Mouse (Mus musculus) neural tube, embryonic 11.5 days (tissue): ENCODE data around the gene Il34. TPM values are rescaled to one million over a fixed set of nuclear protein-coding genes. Genes with fewer than 3 reads are reported as not detected.

Experiments used
- ATAC-seq: fragments of 200-750 bp; cut with Nextera tagmentation; 2 replicates; pipeline ENCODE4 v1.8.0; 2017; ENCODE audit warnings: moderate number of reproducible peaks, mild to moderate bottlenecking, moderate TSS enrichment, moderate library complexity; ENCODE audit not compliant: insufficient read depth, low FRiP score, low TSS enrichment
- DNase-seq: peaks from one replicate; pipeline ENCODE4 v3.0.0-alpha.2; 2015; ENCODE audit warnings: low spot score
- H3K27ac ChIP-seq: fragments of 300-500 bp; sonication (generic); 2 replicates; pipeline ENCODE4 v1.5.1; 2014; ENCODE audit warnings: low read depth, mild to moderate bottlenecking, low read length
- H3K27me3 ChIP-seq: fragments of 300-500 bp; sonication (generic); 2 replicates; pipeline ENCODE4 v1.6.1; 2014; ENCODE audit warnings: mild to moderate bottlenecking, low read length, mixed read lengths; ENCODE audit not compliant: control insufficient read depth, insufficient read depth
- H3K36me3 ChIP-seq: fragments of 300-500 bp; sonication (generic); 2 replicates; pipeline ENCODE4 v1.6.1; 2014; ENCODE audit warnings: mild to moderate bottlenecking, low read length, moderate library complexity, mixed read lengths; ENCODE audit not compliant: control insufficient read depth, insufficient read depth
- H3K4me1 ChIP-seq: fragments of 300-500 bp; sonication (generic); 2 replicates; pipeline ENCODE4 v1.6.1; 2014; ENCODE audit warnings: low read length, mixed read lengths; ENCODE audit not compliant: control insufficient read depth, insufficient read depth
- H3K4me2 ChIP-seq: fragments of 300-500 bp; sonication (generic); 2 replicates; pipeline ENCODE4 v1.6.1; 2014; ENCODE audit warnings: low read depth, mild to moderate bottlenecking, moderate library complexity
- H3K4me3 ChIP-seq: fragments of 300-500 bp; sonication (generic); 2 replicates; pipeline ENCODE4 v1.5.1; 2014; ENCODE audit warnings: low read depth, low read length
- H3K9ac ChIP-seq: fragments of 300-500 bp; sonication (generic); 2 replicates; pipeline ENCODE4 v1.6.1; 2014; ENCODE audit warnings: mild to moderate bottlenecking, low read length
- H3K9me3 ChIP-seq: fragments of 300-500 bp; sonication (generic); 2 replicates; pipeline ENCODE4 v1.6.1; 2016; ENCODE audit warnings: low read length; ENCODE audit not compliant: control insufficient read depth
- WGBS: fragments of 180-500 bp; shearing (Covaris S2); extraction: QIAGEN DNeasy Blood & Tissue Kit; methylation state at CpG from one replicate; pipeline ENCODE4 v1.1.7; 2014; 5-methylcytosine and 5-hydroxymethylcytosine counted together
- polyA plus RNA-seq: library from polyadenylated mRNA; unstranded; fragments of >200 nt; fragmentation: Nextera tagmentation; extraction: Ambion mirVana; gene quantifications from 2 replicates; pipeline ENCODE4 v1.2.1, GENCODE M21; 2014

Il34 gene
- polyA plus RNA-seq, 1 experiment from 2014 or later, result not detected

- DNase-seq, result no peak
- H3K4me2 ChIP-seq, result no peak overlapping the region
- H3K27ac ChIP-seq, result no peak overlapping the region
- no peak for ATAC-seq
- no peak overlapping the region for H3K4me3 ChIP-seq
- no peak overlapping the region for H3K9ac ChIP-seq
- no peaks in the 10 kb centered on the region; the same call in 1 of the 2 replicates for H3K36me3 ChIP-seq
- 76% methylated on average over 14 of the region's 14 CpGs for WGBS
- H3K27me3 ChIP-seq, result no peaks in the 10 kb centered on the region
- H3K9me3 ChIP-seq, result no peaks in the 10 kb centered on the region
- H3K4me1 ChIP-seq, result peaks cover 2% of the 10 kb centered on the region; the same call in 1 of the 2 replicates
Measured at GRCm38 (mm10) chr8:110705391-110706287, 100.1 kb downstream of the Il34 start.

GRCm38 (mm10) chr8:110704103-110704502 is 101.6 kb downstream of the Il34 start:
- Histone ChIP-seq H3K36me3 (peaks cover 2% of the 10 kb centered on the region; the same call in 1 of the 2 replicates), H3K9me3 (no peaks in the 10 kb centered on the region), H3K4me3 (no peak overlapping the region), H3K4me2 (no peak overlapping the region), H3K4me1 (peaks cover 2% of the 10 kb centered on the region; the same call in 1 of the 2 replicates), H3K27ac (no peak overlapping the region), H3K9ac (no peak overlapping the region), H3K27me3 (no peaks in the 10 kb centered on the region)
- ATAC-seq (no peak), DNase-seq (no peak)
- WGBS, result 89% methylated on average over 3 of the region's 3 CpGs

- Histone ChIP-seq H3K9ac (no peak overlapping the region), H3K27ac (no peak overlapping the region), H3K27me3 (no peaks in the 10 kb centered on the region), H3K36me3 (peaks cover 2% of the 10 kb centered on the region; the same call in 1 of the 2 replicates), H3K4me1 (peaks cover 2% of the 10 kb centered on the region; the same call in 1 of the 2 replicates), H3K9me3 (no peaks in the 10 kb centered on the region), H3K4me2 (no peak overlapping the region), H3K4me3 (no peak overlapping the region)
- ATAC-seq (no peak), DNase-seq (no peak)
- WGBS, result 91% methylated on average over 9 of the region's 9 CpGs
Measured at GRCm38 (mm10) chr8:110703460-110704061, 102.2 kb downstream of the Il34 start.

GRCm38 (mm10) chr8:110702636-110703459 is 102.9 kb downstream of the Il34 start:
- no peak for DNase-seq
- peaks cover 2% of the 10 kb centered on the region; the same call in 1 of the 2 replicates for H3K4me1 ChIP-seq
- peaks cover 2% of the 10 kb centered on the region; the same call in 1 of the 2 replicates for H3K36me3 ChIP-seq
- WGBS, result 53% methylated on average over 9 of the region's 9 CpGs
- H3K9ac ChIP-seq, result no peak overlapping the region
- no peaks in the 10 kb centered on the region for H3K27me3 ChIP-seq
- ATAC-seq, result no peak
- H3K4me2 ChIP-seq, result no peak overlapping the region
- H3K27ac ChIP-seq, result no peak overlapping the region
- no peak overlapping the region for H3K4me3 ChIP-seq
- H3K9me3 ChIP-seq, result no peaks in the 10 kb centered on the region

GRCm38 (mm10) chr8:110700561-110700960 is 105.2 kb downstream of the Il34 start:
- ATAC-seq (no peak), DNase-seq (no peak)
- no peaks in the 10 kb centered on the region for H3K27me3 ChIP-seq
- H3K27ac ChIP-seq, result no peak overlapping the region
- no peak overlapping the region for H3K4me3 ChIP-seq
- 91% methylated on average over 2 of the region's 2 CpGs for WGBS
- H3K9me3 ChIP-seq, result no peaks in the 10 kb centered on the region
- peaks cover 2% of the 10 kb centered on the region; the same call in 1 of the 2 replicates for H3K4me1 ChIP-seq
- H3K36me3 ChIP-seq, result peaks cover 2% of the 10 kb centered on the region; the same call in 1 of the 2 replicates
- H3K4me2 ChIP-seq, result no peak overlapping the region
- H3K9ac ChIP-seq, result no peak overlapping the region

- Histone ChIP-seq H3K36me3 (peaks cover 2% of the 10 kb centered on the region; the same call in 1 of the 2 replicates), H3K9ac (no peak overlapping the region), H3K4me2 (no peak overlapping the region), H3K27ac (no peak overlapping the region), H3K4me3 (no peak overlapping the region), H3K27me3 (no peaks in the 10 kb centered on the region), H3K4me1 (peaks cover 2% of the 10 kb centered on the region; the same call in 1 of the 2 replicates), H3K9me3 (no peaks in the 10 kb centered on the region)
- ATAC-seq (no peak), DNase-seq (no peak)
- WGBS, result 78% methylated on average over 7 of the region's 7 CpGs
Measured at GRCm38 (mm10) chr8:110699501-110699900, 106.2 kb downstream of the Il34 start.

GRCm38 (mm10) chr8:110698098-110698497 is 107.6 kb downstream of the Il34 start:
- Histone ChIP-seq H3K4me1 (peaks cover 2% of the 10 kb centered on the region; the same call in 1 of the 2 replicates), H3K9ac (no peak overlapping the region), H3K4me2 (no peak overlapping the region), H3K9me3 (no peaks in the 10 kb centered on the region), H3K27me3 (no peaks in the 10 kb centered on the region), H3K36me3 (peaks cover 2% of the 10 kb centered on the region; the same call in 1 of the 2 replicates), H3K4me3 (no peak overlapping the region), H3K27ac (no peak overlapping the region)
- 82% methylated on average over 1 of the region's 1 CpGs for WGBS
- ATAC-seq, result no peak
- DNase-seq, result no peak

- Histone ChIP-seq H3K9me3 (no peaks in the 10 kb centered on the region), H3K4me2 (no peak overlapping the region), H3K4me1 (no peaks in the 10 kb centered on the region; the same call in 1 of the 2 replicates), H3K9ac (no peak overlapping the region), H3K4me3 (no peak overlapping the region), H3K27me3 (no peaks in the 10 kb centered on the region), H3K27ac (no peak overlapping the region), H3K36me3 (peaks cover 2% of the 10 kb centered on the region; the same call in 1 of the 2 replicates)
- no peak for DNase-seq
- 90% methylated on average over 5 of the region's 5 CpGs for WGBS
- no peak for ATAC-seq
Measured at GRCm38 (mm10) chr8:110697571-110697970, 108.2 kb downstream of the Il34 start.
